In genomic region chr14:105885249-105885648, GRCm38 (mm10) we compare ENCODE assay signal across 25 mouse cellular contexts. TPM values are rescaled to one million over a fixed set of nuclear protein-coding genes. Genes with fewer than 3 reads are reported as not detected.
DNase-seq lines count a peak whose midpoint lies in the region; ATAC-seq and TF ChIP-seq lines count a peak whose summit lies in the region.
"Had no signal": no experiment of that assay in that cellular context is flagged by ENCODE, and none has a peak within 500 bp of the region (broad histone marks: within the 10 kb centered on the region; RNA-seq: fewer than 3 reads in every experiment).

No protein-coding gene starts in this region.

- H3K4me2 ChIP-seq in liver, postnatal 0 days (ENCODE audit: low read depth, low read length) = no peak overlapping the region

- H3K9ac ChIP-seq in liver, postnatal 0 days (replicated peaks) = no peak overlapping the region

- TF ChIP-seq CTCF in liver, postnatal 0 days (IDR thresholded peaks at IDR 0.05; ENCODE audit: low read depth) = no peak

- DNase-seq in R1 (ENCODE audit: low read depth, low spot score) (peak; percentile 51), ZHBTc4 (ENCODE audit: low read depth, low spot score) (peak; percentile 71), MN1 (ENCODE audit: low spot score) (no peak)
- DNase-seq in brain, adult 2 months (ENCODE audit: low read depth, low spot score) = peak; percentile 9
- no peak for DNase-seq in urinary bladder, postnatal 10 days (ENCODE audit: low spot score)
- DNase-seq in liver, postnatal 0 days = no peak
- DNase-seq: adrenal gland, adult 2 months; adrenal gland, adult 8-10 months; adrenal gland, postnatal 10 days; adrenal gland, postnatal 14 days; adrenal gland, postnatal 25 days; adrenal gland, postnatal 36 days; B cell, adult 2 months; cerebellum, adult 11 months; cerebellum, adult 11-12 months; cerebellum, adult 18-20 months; cerebellum, adult 2 months; cerebellum, adult 8-10 months; cerebellum, adult 9-10 months; cerebellum, adult 9-11 months had no signal

- H3K4me1 ChIP-seq in liver, postnatal 0 days (ENCODE audit: insufficient read depth) = no peaks in the 10 kb centered on the region

- WGBS in liver, postnatal 0 days (ENCODE audit: insufficient replicate concordance) = 63% methylated on average over 6 of the region's 6 CpGs

- no peak for ATAC-seq in liver, postnatal 0 days
- ATAC-seq: activated CD4-positive, CD25-positive, alpha-beta regulatory T cell, adult 4 months; CD4-positive, CD25-positive, alpha-beta regulatory T cell, adult 4 months; Patski had no signal

- H3K36me3 ChIP-seq in liver, postnatal 0 days (replicated peaks; ENCODE audit: insufficient read depth, low read length) = no peaks in the 10 kb centered on the region
- H3K36me3 ChIP-seq: G1E had no signal

- H3K4me3 ChIP-seq in liver, postnatal 0 days (ENCODE audit: low read depth, low read length) = no peak overlapping the region

- no peak for TF ChIP-seq EP300 in liver, postnatal 0 days (IDR thresholded peaks at IDR 0.05; ENCODE audit: low read depth)

- no peak overlapping the region for H3K27ac ChIP-seq in liver, postnatal 0 days (ENCODE audit: low read depth)

- no peaks in the 10 kb centered on the region for H3K9me3 ChIP-seq in liver, postnatal 0 days (ENCODE audit: low read length)

- no peaks in the 10 kb centered on the region for H3K27me3 ChIP-seq in liver, postnatal 0 days (ENCODE audit: insufficient read depth, low read length)
- H3K27me3 ChIP-seq: CH12.LX, Patski had no signal

RNA-seq across cellular contexts. Expression of gene Spry2, which starts 11.4 kb away (rescaled TPM):
- polyA plus RNA-seq in liver, postnatal 0 days (2015; fragmentation: Nextera tagmentation; extraction: Ambion mirVana) = 6.0 and 6.1 TPM in 2 replicates
- polyA plus RNA-seq: activated CD4-positive, CD25-positive, alpha-beta regulatory T cell, adult 4 months; G1E had no signal

Comparison
In these comparisons a context has a peak if more than half of its experiments do, and no peak if none do; other contexts are left out.
1. DNase-seq: peak in R1 (single experiment), ZHBTc4 (single experiment) and brain, adult 2 months (single experiment); none in urinary bladder, postnatal 10 days (single experiment), liver, postnatal 0 days (single experiment) and MN1 (single experiment).